Mouse (Mus musculus) heart, adult 11 months (tissue): ENCODE results near the gene Rcbtb1.
"Not testable (repeated sequence)": the region's sequence is repeated elsewhere in the genome, so short reads cannot be mapped to it uniquely, and the experiment has no call there.

Experiments
- DNase-seq: peaks from one replicate; pipeline ENCODE4 v3.0.0; 2022

The Rcbtb1 gene

GRCm38 (mm10) chr14:59200711-59201603 lies at the start of gene Rcbtb1:
Rcbtb1 (plus strand) TSS chr14:59201209.
- DNase-seq = peak; percentile 100

- DNase-seq = no peak
Observed at GRCm38 (mm10) chr14:59155589-59155988, 45.4 kb upstream of the Rcbtb1 start.

- DNase-seq = peak; percentile 33
Observed at GRCm38 (mm10) chr14:59157016-59157698, 43.9 kb upstream of the Rcbtb1 start.

GRCm38 (mm10) chr14:59178649-59179048 lies 22.4 kb upstream of the Rcbtb1 start, which contains the start of gene Gm5142:
Gm5142 (minus strand) TSS chr14:59178749.
- no peak for DNase-seq

GRCm38 (mm10) chr14:59182732-59183131 lies 18.3 kb upstream of the Rcbtb1 start:
- DNase-seq = no peak

GRCm38 (mm10) chr14:59185514-59185913 lies 15.5 kb upstream of the Rcbtb1 start:
- DNase-seq = no peak

GRCm38 (mm10) chr14:59186121-59186520 lies 14.9 kb upstream of the Rcbtb1 start:
- DNase-seq = no peak

GRCm38 (mm10) chr14:59201604-59202215 lies 701 bp downstream of the Rcbtb1 start:
- no peak for DNase-seq

GRCm38 (mm10) chr14:59205461-59205860 lies 4.5 kb downstream of the Rcbtb1 start:
- peak; percentile 73 for DNase-seq

- peak; percentile 58 for DNase-seq
Observed at GRCm38 (mm10) chr14:59205976-59206583, 5.1 kb downstream of the Rcbtb1 start.

- peak; percentile 30 for DNase-seq
Observed at GRCm38 (mm10) chr14:59209003-59209402, 8.0 kb downstream of the Rcbtb1 start.

GRCm38 (mm10) chr14:59209816-59210215 lies 8.8 kb downstream of the Rcbtb1 start:
- no peak for DNase-seq

- DNase-seq = peak; percentile 92
Observed at GRCm38 (mm10) chr14:59219241-59219640, 18.2 kb downstream of the Rcbtb1 start.

- peak; percentile 78 for DNase-seq
Observed at GRCm38 (mm10) chr14:59226240-59226639, 25.2 kb downstream of the Rcbtb1 start.

- peak; percentile 61 for DNase-seq
Observed at GRCm38 (mm10) chr14:59229822-59230221, 28.8 kb downstream of the Rcbtb1 start.

GRCm38 (mm10) chr14:59230331-59230966 lies 29.4 kb downstream of the Rcbtb1 start:
- DNase-seq = peak; percentile 69

GRCm38 (mm10) chr14:59232003-59232402 lies 31.0 kb downstream of the Rcbtb1 start:
- peak; percentile 86 for DNase-seq

- peak; percentile 42 for DNase-seq
Observed at GRCm38 (mm10) chr14:59233635-59234034, 32.6 kb downstream of the Rcbtb1 start.

- not testable (repeated sequence) for DNase-seq
Observed at GRCm38 (mm10) chr14:59250350-59250749, 49.3 kb downstream of the Rcbtb1 start.

- DNase-seq = not testable (repeated sequence)
Observed at GRCm38 (mm10) chr14:59255861-59256260, 54.9 kb downstream of the Rcbtb1 start.

GRCm38 (mm10) chr14:59260056-59260455 lies 59.0 kb downstream of the Rcbtb1 start, which contains the start of gene Gm6904:
Gm6904 (minus strand) TSS chr14:59260216.
- peak; percentile 90 for DNase-seq

GRCm38 (mm10) chr14:59274961-59275360 lies 74.0 kb downstream of the Rcbtb1 start:
- DNase-seq = not testable (repeated sequence)
